In genomic region chr7:112328969-112329368, GRCm38 (mm10) we compare ENCODE assay signal across 9 mouse cellular contexts.
DNase-seq lines count a peak whose midpoint lies in the region; ATAC-seq lines count a peak whose summit lies in the region.
"Had no signal": no experiment of that assay in that cellular context is flagged by ENCODE, and none has a peak within 500 bp of the region (broad histone marks: within the 10 kb centered on the region; RNA-seq: fewer than 3 reads in every experiment).

No protein-coding gene starts in this region.

- H3K9me3 ChIP-seq in hindbrain, embryonic 11.5 days (ENCODE audit: control insufficient read depth, low read length) = no peaks in the 10 kb centered on the region
- 0 out of 2 replicates have a peak, but pooled peaks cover 4% of the 10 kb centered on the region for H3K9me3 ChIP-seq in hindbrain, embryonic 13.5 days
- no peaks in the 10 kb centered on the region for H3K9me3 ChIP-seq in hindbrain, embryonic 12.5 days (replicated peaks)
- H3K9me3 ChIP-seq: hindbrain, embryonic 15.5 days had no signal

- no peak for ATAC-seq in hindbrain, embryonic 11.5 days (ENCODE audit: low FRiP score)
- ATAC-seq in hindbrain, embryonic 13.5 days (ENCODE audit: low FRiP score) = no peak
- ATAC-seq in hindbrain, embryonic 12.5 days (ENCODE audit: low FRiP score) = no peak

- no peaks in the 10 kb centered on the region for H3K36me3 ChIP-seq in hindbrain, embryonic 11.5 days (ENCODE audit: control insufficient read depth, insufficient read depth, low read length)
- no peaks in the 10 kb centered on the region for H3K36me3 ChIP-seq in hindbrain, embryonic 13.5 days
- H3K36me3 ChIP-seq in hindbrain, embryonic 12.5 days = no peaks in the 10 kb centered on the region
- H3K36me3 ChIP-seq: hindbrain, embryonic 15.5 days had no signal

- no peak overlapping the region for H3K27ac ChIP-seq in hindbrain, embryonic 11.5 days (ENCODE audit: low read depth, low read length)
- no peak overlapping the region for H3K27ac ChIP-seq in hindbrain, embryonic 13.5 days
- H3K27ac ChIP-seq in hindbrain, embryonic 12.5 days = no peak overlapping the region
- H3K27ac ChIP-seq: hindbrain, embryonic 15.5 days had no signal

- no peak overlapping the region for H3K4me2 ChIP-seq in hindbrain, embryonic 11.5 days (replicated peaks; ENCODE audit: low read depth, low read length)
- H3K4me2 ChIP-seq in hindbrain, embryonic 13.5 days = no peak overlapping the region
- no peak overlapping the region for H3K4me2 ChIP-seq in hindbrain, embryonic 12.5 days (replicated peaks)
- H3K4me2 ChIP-seq: hindbrain, embryonic 15.5 days had no signal

- WGBS in hindbrain, embryonic 11.5 days = 17% methylated on average over 1 of the region's 1 CpGs
- WGBS in hindbrain, embryonic 13.5 days = 17% methylated on average over 1 of the region's 1 CpGs
- 19% methylated on average over 1 of the region's 1 CpGs for WGBS in hindbrain, embryonic 12.5 days

- no peak overlapping the region for H3K9ac ChIP-seq in hindbrain, embryonic 11.5 days (ENCODE audit: low read depth, low read length)
- H3K9ac ChIP-seq in hindbrain, embryonic 13.5 days = no peak overlapping the region
- H3K9ac ChIP-seq in hindbrain, embryonic 12.5 days = no peak overlapping the region
- H3K9ac ChIP-seq: hindbrain, embryonic 15.5 days had no signal

- peak; percentile 40 for DNase-seq in hindbrain, embryonic 11.5 days (ENCODE audit: low spot score)
- peak; percentile 33 to 35 for DNase-seq in urinary bladder, postnatal 36 days (ENCODE audit: low spot score in 2 of 2)
- no peak for DNase-seq in urinary bladder, postnatal 10 days (ENCODE audit: low spot score)
- DNase-seq in cerebellum, postnatal 36 days = peak; percentile 65 to 73
- peak; percentile 60 to 72 for DNase-seq in kidney, postnatal 36 days
- DNase-seq in thymus, postnatal 0 days (ENCODE audit: low spot score) = peak; percentile 70

- H3K4me1 ChIP-seq in hindbrain, embryonic 11.5 days (replicated peaks; ENCODE audit: control insufficient read depth, insufficient read depth, low read length) = no peaks in the 10 kb centered on the region
- H3K4me1 ChIP-seq in hindbrain, embryonic 13.5 days (replicated peaks) = no peaks in the 10 kb centered on the region
- no peaks in the 10 kb centered on the region for H3K4me1 ChIP-seq in hindbrain, embryonic 12.5 days
- H3K4me1 ChIP-seq: hindbrain, embryonic 15.5 days had no signal

- H3K4me3 ChIP-seq in hindbrain, embryonic 11.5 days (ENCODE audit: low read depth, low read length) = no peak overlapping the region
- H3K4me3 ChIP-seq in hindbrain, embryonic 13.5 days = no peak overlapping the region
- H3K4me3 ChIP-seq in hindbrain, embryonic 12.5 days = no peak overlapping the region
- H3K4me3 ChIP-seq: hindbrain, embryonic 15.5 days had no signal

- no peaks in the 10 kb centered on the region for H3K27me3 ChIP-seq in hindbrain, embryonic 11.5 days (ENCODE audit: control insufficient read depth, insufficient read depth, low read length)
- no peaks in the 10 kb centered on the region; the same call in 1 of the 2 replicates for H3K27me3 ChIP-seq in hindbrain, embryonic 13.5 days
- no peaks in the 10 kb centered on the region for H3K27me3 ChIP-seq in hindbrain, embryonic 12.5 days
- H3K27me3 ChIP-seq: hindbrain, embryonic 15.5 days had no signal
